Mouse (Mus musculus) liver, embryonic 14.5 days (tissue): ENCODE measurements at regions not wholly inside any gene's neighbourhood (a gene's known extent, or its start where the extent isn't known, plus 50 kb on each side); places are given as distances from the start of the nearest gene placed in this dataset.

Experiments used
- ATAC-seq: fragments of 200-750 bp; cut with Nextera tagmentation; 2 replicates; pipeline ENCODE4 v1.8.0; 2017; ENCODE audit warnings: moderate number of reproducible peaks, mild to moderate bottlenecking, moderate library complexity; ENCODE audit not compliant: insufficient read depth
- DNase-seq, 3 experiments: peaks; one replicate each; pipeline ENCODE4 v3.0.0-alpha.2; 2012 to 2013; ENCODE audit warnings: low read depth in 3 of 3, low spot score in 3 of 3
- H3K27ac ChIP-seq: fragments of 300-500 bp; sonication (generic); 2 replicates; pipeline ENCODE4 v1.5.1; 2014; ENCODE audit warnings: moderate library complexity, mild to moderate bottlenecking, control low read depth, inconsistent platforms
- H3K27me3 ChIP-seq: fragments of 300-500 bp; sonication (generic); 2 replicates; pipeline ENCODE4 v1.6.1; 2014; ENCODE audit warnings: mild to moderate bottlenecking, low read length, moderate library complexity; ENCODE audit not compliant: control insufficient read depth, insufficient read depth
- H3K36me3 ChIP-seq: fragments of 300-500 bp; sonication (generic); replicated peaks from 2 replicates; pipeline ENCODE4 v1.6.1; 2014; ENCODE audit warnings: low read depth; ENCODE audit not compliant: control insufficient read depth, insufficient read depth
- H3K4me1 ChIP-seq, 2 experiments: fragments of 200-500 bp in 1 of 2; fragments of 300-500 bp in 1 of 2; sonication (generic) in 1 of 2; replicated peaks; 2 replicates each; pipeline ENCODE4 v1.6.1; 2012 to 2014; ENCODE audit warnings: antibody characterized with exemption in 1 of 2, inconsistent platforms in 1 of 2, low read length in 1 of 2; ENCODE audit not compliant: control insufficient read depth in 2 of 2, insufficient read depth in 2 of 2
- H3K4me2 ChIP-seq: fragments of 300-500 bp; sonication (generic); 2 replicates; pipeline ENCODE4 v1.6.1; 2014; ENCODE audit warnings: low read depth, mild to moderate bottlenecking, control low read depth, moderate library complexity
- H3K4me3 ChIP-seq, 2 experiments: fragments of 200-500 bp in 1 of 2; fragments of 300-500 bp in 1 of 2; sonication (generic) in 1 of 2; 2 replicates each; pipeline ENCODE4 v1.5.1; 2012 to 2014; ENCODE audit warnings: low read depth in 2 of 2, low read length in 2 of 2, mild to moderate bottlenecking in 2 of 2, control low read depth in 1 of 2, inconsistent platforms in 1 of 2, moderate library complexity in 1 of 2; ENCODE audit not compliant: insufficient read depth in 1 of 2
- H3K9ac ChIP-seq: fragments of 300-500 bp; sonication (generic); replicated peaks from 2 replicates; pipeline ENCODE4 v1.6.1; 2014; ENCODE audit warnings: mild to moderate bottlenecking, control low read depth, moderate library complexity
- H3K9me3 ChIP-seq: fragments of 300-500 bp; sonication (generic); 2 replicates; pipeline ENCODE4 v1.6.1; 2016; ENCODE audit warnings: low read length, mixed read lengths; ENCODE audit not compliant: control insufficient read depth
- CTCF ChIP-seq: IDR thresholded peaks from 2 replicates; pipeline ENCODE4 v1.5.1; 2016; ENCODE audit warnings: antibody characterized with exemption, low read depth, control low read depth
- EP300 ChIP-seq: IDR thresholded peaks from 2 replicates; pipeline ENCODE4 v1.6.1; 2016; ENCODE audit warnings: antibody characterized with exemption, low read depth
- WGBS: fragments of 180-500 bp; shearing (Covaris S2); extraction: QIAGEN DNeasy Blood & Tissue Kit; methylation state at CpG from one replicate; pipeline ENCODE4 v1.1.7; 2014; ENCODE audit not compliant: insufficient replicate concordance; 5-methylcytosine and 5-hydroxymethylcytosine counted together

DNA sequence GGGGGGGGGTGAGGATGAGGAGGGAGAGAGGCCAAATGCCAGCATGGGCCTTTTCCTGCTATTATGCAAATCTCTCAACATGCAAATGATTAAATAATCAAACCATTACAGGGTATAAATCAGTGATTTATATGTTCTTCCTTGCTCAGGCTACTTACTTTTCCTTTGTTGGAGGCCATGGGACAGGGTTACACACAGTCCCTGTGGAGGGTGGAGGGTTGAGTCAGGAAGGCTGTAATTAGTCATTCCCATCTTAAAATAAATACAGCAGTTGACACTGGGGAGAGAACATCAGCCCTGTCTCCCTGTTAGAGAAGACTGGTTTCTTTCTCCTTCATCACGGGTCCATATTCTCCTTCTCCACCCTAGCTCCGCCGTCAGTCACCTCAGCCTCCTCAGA lies 64.9 kb upstream of the Gm10260 start:
- TF ChIP-seq EP300 = no peak
- no peak for TF ChIP-seq CTCF
- Histone ChIP-seq H3K9ac (no peak overlapping the region), H3K27me3 (no peaks in the 10 kb centered on the region), H3K9me3 (no peaks in the 10 kb centered on the region), H3K4me1 (no peaks in the 10 kb centered on the region), H3K4me2 (no peak overlapping the region), H3K27ac (no peak overlapping the region), H3K36me3 (no peaks in the 10 kb centered on the region), H3K4me3 (no peak overlapping the region)
- ATAC-seq = no peak
- 71% methylated on average over 3 of the region's 3 CpGs for WGBS
- DNase-seq = no peak

DNA sequence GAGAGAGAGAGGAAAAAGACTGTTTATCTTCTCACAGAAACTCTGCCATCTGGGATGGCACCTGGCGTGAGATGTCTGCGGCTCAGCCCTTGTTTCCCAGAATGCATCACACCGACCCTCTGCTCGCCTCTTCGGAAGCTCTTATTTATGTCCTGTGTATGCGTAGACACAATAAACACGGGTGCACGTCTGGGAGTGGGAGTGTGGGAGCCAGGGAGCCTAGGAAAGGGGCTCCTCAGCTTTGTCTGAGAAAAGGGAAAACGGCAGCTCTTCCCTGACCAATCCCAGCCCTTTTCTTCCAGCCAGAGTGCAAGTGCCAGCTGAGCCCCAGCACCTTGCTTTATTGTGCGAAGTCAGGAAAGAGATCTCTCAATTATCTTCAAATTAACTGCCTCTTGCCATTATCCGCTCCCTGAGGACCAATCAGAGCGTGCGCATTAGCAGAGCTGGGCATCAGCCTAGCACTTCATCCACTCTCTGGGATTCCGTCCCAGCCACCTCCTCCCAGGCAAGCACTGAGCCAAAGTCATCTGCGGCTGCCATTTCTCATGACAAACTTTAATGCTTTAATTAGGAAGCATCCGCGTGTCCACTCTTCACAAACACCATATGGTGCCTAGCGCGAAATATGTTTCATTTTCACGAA lies 63.8 kb upstream of the Gm10260 start:
- H3K36me3 ChIP-seq = no peaks in the 10 kb centered on the region
- ATAC-seq (no peak), DNase-seq (no peak)
- H3K4me2 ChIP-seq = peak overlapping the region; percentile 20; the same call in 1 of the 2 replicates
- no peak overlapping the region for H3K4me3 ChIP-seq
- H3K9ac ChIP-seq = no peak overlapping the region
- WGBS = 62% methylated on average over 20 of the region's 20 CpGs
- TF ChIP-seq CTCF (no peak), EP300 (no peak)
- H3K4me1 ChIP-seq = no peaks in the 10 kb centered on the region
- no peaks in the 10 kb centered on the region for H3K27me3 ChIP-seq
- H3K27ac ChIP-seq = no peak overlapping the region
- H3K9me3 ChIP-seq = no peaks in the 10 kb centered on the region

DNA sequence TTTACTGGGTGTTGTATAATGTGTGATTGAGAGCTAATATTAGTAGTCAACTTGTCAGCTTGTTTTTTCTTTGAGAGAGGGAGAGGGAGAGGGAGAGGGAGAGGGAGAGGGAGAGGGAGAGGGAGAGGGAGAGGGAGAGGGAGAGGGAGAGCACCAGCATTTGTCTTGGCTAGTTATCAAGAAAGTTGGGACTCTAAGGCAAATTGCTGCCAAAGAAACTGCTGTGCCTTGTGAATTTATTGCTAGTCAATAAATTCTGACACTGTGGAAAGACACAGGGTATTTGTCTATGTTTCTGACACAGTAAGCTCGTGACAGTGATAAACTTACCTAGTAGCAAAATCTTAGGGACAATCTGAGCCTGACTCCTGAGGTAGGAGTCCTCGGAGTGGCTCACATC lies 61.2 kb upstream of the Gm10260 start:
- H3K36me3 ChIP-seq = no peaks in the 10 kb centered on the region
- WGBS = 52% methylated on average over 2 of the region's 2 CpGs
- no peak overlapping the region for H3K4me3 ChIP-seq
- H3K9me3 ChIP-seq = no peaks in the 10 kb centered on the region
- no peaks in the 10 kb centered on the region for H3K27me3 ChIP-seq
- H3K4me1 ChIP-seq = no peaks in the 10 kb centered on the region
- H3K4me2 ChIP-seq = no peak overlapping the region
- no peak overlapping the region for H3K27ac ChIP-seq
- no peak overlapping the region for H3K9ac ChIP-seq
- ATAC-seq (no peak), DNase-seq (no peak)
- TF ChIP-seq EP300 (no peak), CTCF (no peak)

DNA sequence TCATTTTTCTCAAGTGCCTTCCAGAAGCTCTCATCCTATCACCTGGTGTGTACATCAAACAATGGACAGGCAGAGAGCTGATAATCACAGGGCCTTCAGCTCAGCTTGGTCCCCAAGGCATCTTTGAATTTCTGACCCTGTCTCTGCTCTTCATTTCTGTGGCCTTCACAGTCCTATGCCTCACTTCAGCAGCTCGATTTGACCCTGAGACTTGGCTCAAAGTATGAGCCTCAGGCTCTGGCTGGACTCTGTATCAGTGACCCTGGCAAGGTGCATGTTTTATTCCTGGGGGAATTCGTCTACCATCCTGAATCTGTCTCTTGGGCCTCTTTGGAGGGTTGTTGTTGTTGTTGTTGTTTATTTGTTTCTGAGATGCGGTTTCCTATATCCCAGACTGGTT lies 60.6 kb upstream of the Gm10260 start:
- no peak overlapping the region for H3K4me2 ChIP-seq
- no peaks in the 10 kb centered on the region for H3K36me3 ChIP-seq
- no peak overlapping the region for H3K9ac ChIP-seq
- no peaks in the 10 kb centered on the region for H3K9me3 ChIP-seq
- TF ChIP-seq CTCF (no peak), EP300 (no peak)
- H3K4me3 ChIP-seq = no peak overlapping the region
- DNase-seq (no peak), ATAC-seq (no peak)
- H3K27ac ChIP-seq = no peak overlapping the region
- 54% methylated on average over 3 of the region's 3 CpGs for WGBS
- H3K4me1 ChIP-seq = no peaks in the 10 kb centered on the region
- no peaks in the 10 kb centered on the region for H3K27me3 ChIP-seq

DNA sequence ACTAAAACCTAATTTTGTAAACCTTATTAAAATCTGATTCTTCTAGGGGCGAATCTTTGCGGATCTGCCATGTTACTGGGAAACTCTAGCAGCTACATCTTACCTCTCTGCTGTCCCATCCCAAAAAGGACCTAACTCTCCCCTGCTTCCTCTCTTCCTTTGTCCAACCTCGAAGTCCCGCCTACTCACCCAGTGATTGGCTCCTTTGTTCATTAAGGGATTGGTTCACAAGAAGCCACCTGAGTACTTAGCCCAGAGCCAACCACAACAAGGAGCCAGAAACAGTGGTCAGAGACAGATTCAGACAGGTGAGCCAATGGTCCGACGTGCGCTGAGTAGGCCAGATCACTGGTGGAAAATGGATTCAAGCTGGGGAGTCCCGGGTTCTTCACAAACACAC lies 60.0 kb upstream of the Gm10260 start:
- Histone ChIP-seq H3K9me3 (no peaks in the 10 kb centered on the region), H3K4me1 (no peaks in the 10 kb centered on the region), H3K27me3 (no peaks in the 10 kb centered on the region), H3K9ac (no peak overlapping the region), H3K27ac (no peak overlapping the region), H3K4me3 (no peak overlapping the region), H3K4me2 (no peak overlapping the region), H3K36me3 (no peaks in the 10 kb centered on the region)
- TF ChIP-seq CTCF (no peak), EP300 (no peak)
- ATAC-seq (no peak), DNase-seq (no peak)
- 86% methylated on average over 8 of the region's 8 CpGs for WGBS
